Mouse (Mus musculus): ENCODE data around the gene Plod1.

GRCm38 (mm10) chr4:147909486-147909885, 27.1 kb downstream of the Plod1 start:
- TF ChIP-seq CTCF (IDR thresholded peaks at IDR 0.05; ENCODE audit: control insufficient read depth, insufficient read depth, low read length) (no peak), POLR2A (IDR thresholded peaks at IDR 0.05; ENCODE audit: borderline replicate concordance, control insufficient read depth, low read depth, low read length) (no peak)

Data from bone marrow, adult 2 months (tissue).